Mouse (Mus musculus): ENCODE measurements around the gene Sdccag8.

The Sdccag8 gene

DNA sequence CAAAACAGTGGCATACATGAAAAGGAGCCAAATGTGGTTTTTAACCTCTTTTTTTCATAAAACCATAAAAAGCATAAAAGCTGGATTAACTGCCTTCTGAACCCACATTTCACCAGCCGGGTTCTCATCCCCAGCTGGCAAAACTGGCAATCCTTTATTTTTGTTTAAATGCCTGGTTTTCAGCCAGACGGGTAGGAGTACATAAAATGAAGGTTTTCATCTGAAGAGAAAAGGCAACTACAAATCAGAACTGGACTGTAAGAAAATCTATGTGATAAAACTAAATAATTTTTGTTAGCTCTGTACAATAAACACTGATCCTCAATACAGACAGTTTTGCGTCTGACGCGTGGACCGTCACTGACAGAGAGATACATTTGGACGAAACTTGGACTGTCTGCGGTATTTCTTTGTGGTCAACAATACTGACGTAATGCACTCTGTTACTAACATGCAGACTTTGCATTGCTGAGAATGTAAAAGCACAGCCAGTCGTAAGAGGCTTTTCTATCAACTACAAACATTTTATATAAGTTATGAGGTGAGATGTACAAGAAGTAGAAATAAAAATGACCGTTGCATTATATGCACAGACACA lies 237.0 kb downstream of the Sdccag8 start:
- DNase-seq (ENCODE audit: low spot score in 2 of 2), result no peak

DNA sequence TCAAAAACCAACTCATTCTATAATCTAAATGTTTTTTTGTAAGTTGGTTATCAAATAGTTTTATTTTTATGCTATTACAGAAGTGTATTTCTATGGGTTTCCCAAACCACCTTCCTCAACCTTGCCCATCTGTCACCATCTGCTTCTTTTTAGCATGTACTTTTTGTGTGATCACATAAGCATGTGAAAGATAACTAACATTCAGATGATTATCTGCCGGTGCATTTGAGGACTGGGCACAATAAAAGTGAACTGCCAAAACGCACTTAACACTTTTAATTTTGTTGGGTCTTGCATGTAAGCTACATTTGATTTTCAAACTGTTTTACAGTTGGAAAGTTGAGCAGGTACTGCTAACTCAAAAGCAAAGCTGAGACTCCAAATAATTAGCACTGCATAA lies 240.4 kb downstream of the Sdccag8 start:
- no peak for DNase-seq (ENCODE audit: low spot score in 2 of 2)

DNA sequence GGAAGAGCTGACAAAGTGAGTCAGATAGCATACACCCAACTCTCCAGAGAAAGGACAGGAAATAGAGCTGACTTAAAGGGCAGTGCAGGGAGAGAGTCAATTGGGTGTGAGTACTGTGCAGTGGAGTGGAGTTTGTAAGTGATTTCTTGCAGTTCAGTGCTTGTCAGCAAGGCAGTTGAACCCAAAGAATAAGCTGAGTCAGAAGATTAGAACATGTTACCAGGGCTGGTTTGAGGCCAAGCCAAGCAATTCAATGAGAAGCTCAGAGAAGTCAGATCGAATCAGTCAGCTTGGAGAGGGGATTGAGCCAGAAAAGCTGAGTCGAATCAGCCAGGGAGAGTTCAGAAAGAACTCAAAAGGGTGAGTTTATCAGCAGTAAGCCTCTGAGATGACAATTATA lies 247.3 kb downstream of the Sdccag8 start:
- DNase-seq (ENCODE audit: low spot score in 2 of 2), result no peak

DNA sequence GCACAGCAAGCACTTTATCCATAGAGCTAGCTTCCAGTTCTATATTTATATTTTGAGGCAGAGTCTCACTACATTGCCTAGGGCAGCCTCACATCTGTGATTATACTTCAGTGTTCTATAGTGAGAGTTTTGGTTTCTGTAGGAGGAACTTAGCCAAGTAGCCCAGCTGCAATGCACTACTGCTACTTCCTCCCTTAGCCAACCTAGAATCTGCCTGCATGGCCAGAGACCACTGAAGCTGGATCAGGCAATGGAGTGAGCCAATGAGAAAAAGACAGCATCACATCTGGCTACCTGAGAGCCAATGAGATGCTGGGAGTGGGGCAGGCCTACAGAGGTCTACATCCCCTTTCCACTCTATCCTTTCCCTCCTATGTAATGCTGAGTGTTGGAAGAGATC lies 251.3 kb downstream of the Sdccag8 start:
- DNase-seq (ENCODE audit: low spot score in 2 of 2), result no peak

DNA sequence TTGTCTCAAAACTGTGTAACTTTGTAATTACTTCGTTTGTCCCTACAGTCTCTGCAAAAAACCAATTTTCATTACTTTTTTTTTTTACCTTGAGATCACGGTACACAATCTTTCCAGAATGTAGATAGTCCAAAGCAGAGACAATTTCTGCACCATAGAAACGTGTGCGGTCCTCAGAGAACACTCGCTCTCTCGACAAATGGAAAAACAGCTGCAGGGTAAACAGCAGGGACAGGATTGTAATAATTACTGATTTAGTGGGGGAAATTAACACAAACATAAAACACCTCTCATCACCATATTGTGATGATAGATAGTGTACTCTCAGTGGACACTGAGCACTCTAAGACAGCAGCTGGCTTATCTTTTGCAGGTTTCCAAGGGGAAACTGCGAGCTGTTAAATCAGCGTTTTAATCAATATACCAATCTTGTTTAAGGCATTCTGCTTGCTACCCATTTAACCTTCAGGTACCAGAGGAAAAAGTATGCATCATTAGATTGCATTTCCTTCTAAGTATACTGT lies 252.7 kb downstream of the Sdccag8 start:
- DNase-seq (ENCODE audit: low spot score in 2 of 2), result no peak

DNA sequence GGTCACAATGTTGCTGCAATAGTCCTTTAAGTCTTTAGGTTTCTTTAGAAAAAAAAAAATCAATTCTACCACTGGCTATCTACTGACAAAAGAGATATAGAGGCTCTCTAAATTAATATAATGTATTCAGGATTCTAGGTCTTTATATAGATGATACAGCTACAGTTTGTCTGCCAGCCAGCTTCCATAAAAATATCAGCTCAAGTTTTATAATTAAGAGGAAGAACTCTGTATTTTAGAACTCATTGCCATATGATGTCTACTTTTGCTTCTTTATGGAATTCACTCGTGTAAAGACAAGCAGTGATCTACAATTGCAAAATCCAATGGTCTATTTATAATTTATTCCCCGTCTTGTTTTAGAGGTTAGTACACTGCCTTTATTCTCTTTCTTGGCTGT lies 254.7 kb downstream of the Sdccag8 start:
- no peak for DNase-seq (ENCODE audit: low spot score in 2 of 2)
